Mouse (Mus musculus) activated CD4-positive, CD25-positive, alpha-beta regulatory T cell, adult 4 months (primary cell): ENCODE results near the gene Rad51b. TPM values are rescaled to one million over a fixed set of nuclear protein-coding genes. Genes with fewer than 3 reads are reported as not detected.

Source experiments
- ATAC-seq: one replicate; pipeline ENCODE4 v1.8.0; 2017
- polyA plus RNA-seq, 2 experiments: library from polyadenylated mRNA; unstranded; fragments of 100-300 nt; shearing (Covaris generic); gene quantifications; one replicate each; pipeline ENCODE4 v1.2.1; 2017

The Rad51b gene
- polyA plus RNA-seq, 2 experiments from 2014 or later: 1.9 to 2.8 TPM

- no peak for ATAC-seq
These were observed 34.6 kb downstream of the Rad51b start for GRCm38 (mm10) chr12:79331722-79332121.

- ATAC-seq: no peak
These were observed 41.7 kb downstream of the Rad51b start for GRCm38 (mm10) chr12:79338791-79339190.

GRCm38 (mm10) chr12:79340513-79340912 lies 43.4 kb downstream of the Rad51b start:
- ATAC-seq: no peak

GRCm38 (mm10) chr12:79341291-79341845 lies 44.3 kb downstream of the Rad51b start:
- no peak for ATAC-seq

GRCm38 (mm10) chr12:79346198-79346733 lies 49.2 kb downstream of the Rad51b start:
- no peak for ATAC-seq

- ATAC-seq: peak; percentile 40
These were observed 50.6 kb downstream of the Rad51b start for GRCm38 (mm10) chr12:79347643-79348042.

GRCm38 (mm10) chr12:79351461-79351860 lies 54.4 kb downstream of the Rad51b start:
- no peak for ATAC-seq

GRCm38 (mm10) chr12:79352086-79352741 lies 55.1 kb downstream of the Rad51b start:
- no peak for ATAC-seq

GRCm38 (mm10) chr12:79352742-79353114 lies 55.6 kb downstream of the Rad51b start:
- ATAC-seq: no peak

- ATAC-seq: no peak
These were observed 56.3 kb downstream of the Rad51b start for GRCm38 (mm10) chr12:79353356-79353755.

GRCm38 (mm10) chr12:79354621-79355020 lies 57.5 kb downstream of the Rad51b start:
- ATAC-seq: no peak

GRCm38 (mm10) chr12:79356138-79356537 lies 59.1 kb downstream of the Rad51b start:
- no peak for ATAC-seq

- ATAC-seq: no peak
These were observed 60.5 kb downstream of the Rad51b start for GRCm38 (mm10) chr12:79357631-79358030.

- peak; percentile 75 for ATAC-seq
These were observed 61.6 kb downstream of the Rad51b start for GRCm38 (mm10) chr12:79358613-79359218.

- ATAC-seq: no peak
These were observed 62.3 kb downstream of the Rad51b start for GRCm38 (mm10) chr12:79359404-79359803.

- ATAC-seq: peak; percentile 32
These were observed 65.1 kb downstream of the Rad51b start for GRCm38 (mm10) chr12:79362219-79362618.

- no peak for ATAC-seq
These were observed 67.2 kb downstream of the Rad51b start for GRCm38 (mm10) chr12:79364284-79364683.

GRCm38 (mm10) chr12:79368818-79369217 lies 71.7 kb downstream of the Rad51b start:
- no peak for ATAC-seq

- no peak for ATAC-seq
These were observed 72.6 kb downstream of the Rad51b start for GRCm38 (mm10) chr12:79369512-79370165.

- no peak for ATAC-seq
These were observed 75.6 kb downstream of the Rad51b start for GRCm38 (mm10) chr12:79372697-79373096.

- no peak for ATAC-seq
These were observed 80.3 kb downstream of the Rad51b start for GRCm38 (mm10) chr12:79377378-79377777.

- ATAC-seq: no peak
These were observed 80.8 kb downstream of the Rad51b start for GRCm38 (mm10) chr12:79377861-79378260.

GRCm38 (mm10) chr12:79380190-79380589 lies 83.1 kb downstream of the Rad51b start:
- ATAC-seq: no peak
